Mouse (Mus musculus): Measurements from ENCODE around the gene Cdc14a. TPM values are rescaled to one million over a fixed set of nuclear protein-coding genes. Genes with fewer than 3 reads are reported as not detected.

Gene Cdc14a
- polyA plus RNA-seq, 1 experiment from 2014 or later, result 2.9 TPM

GRCm38 (mm10) chr3:116331811-116332464, 91.9 kb downstream of the Cdc14a start:
- H3K36me3 ChIP-seq (ENCODE audit: control insufficient read depth, insufficient read depth, low read length), result no peaks in the 10 kb centered on the region
- no peak overlapping the region for H3K4me2 ChIP-seq (ENCODE audit: low read length)
- H3K4me1 ChIP-seq (ENCODE audit: control insufficient read depth, insufficient read depth, low read depth, low read length), result peaks cover under 1% of the 10 kb centered on the region
- H3K27me3 ChIP-seq (replicated peaks; ENCODE audit: control insufficient read depth, insufficient read depth, low read length), result no peaks in the 10 kb centered on the region
- H3K27ac ChIP-seq (ENCODE audit: low read depth, low read length), result no peak overlapping the region
- no peak overlapping the region for H3K9ac ChIP-seq (ENCODE audit: low read depth, low read length)
- no peak overlapping the region for H3K4me3 ChIP-seq (ENCODE audit: low read length)
- H3K9me3 ChIP-seq (ENCODE audit: control insufficient read depth, low read length), result no peaks in the 10 kb centered on the region
- WGBS, result 42% methylated on average over 8 of the region's 8 CpGs
- ATAC-seq, result peak; percentile 87

- no peak for ATAC-seq
Observed at GRCm38 (mm10) chr3:116329976-116330375, 93.9 kb downstream of the Cdc14a start.

GRCm38 (mm10) chr3:116329023-116329762, 94.6 kb downstream of the Cdc14a start:
- Histone ChIP-seq H3K27ac (ENCODE audit: low read depth, low read length) (no peak overlapping the region), H3K9me3 (ENCODE audit: control insufficient read depth, low read length) (no peaks in the 10 kb centered on the region), H3K4me2 (ENCODE audit: low read length) (no peak overlapping the region), H3K4me3 (ENCODE audit: low read length) (no peak overlapping the region), H3K4me1 (ENCODE audit: control insufficient read depth, insufficient read depth, low read depth, low read length) (peaks cover 8% of the 10 kb centered on the region), H3K36me3 (ENCODE audit: control insufficient read depth, insufficient read depth, low read length) (no peaks in the 10 kb centered on the region), H3K9ac (ENCODE audit: low read depth, low read length) (no peak overlapping the region), H3K27me3 (replicated peaks; ENCODE audit: control insufficient read depth, insufficient read depth, low read length) (no peaks in the 10 kb centered on the region)
- ATAC-seq, result no peak
- WGBS, result 77% methylated on average over 18 of the region's 18 CpGs

More at GRCm38 (mm10) chr3:116329976-116330375, 93.9 kb downstream of the Cdc14a start:
- Histone ChIP-seq H3K9ac (ENCODE audit: low read depth, low read length) (no peak overlapping the region), H3K4me3 (ENCODE audit: low read length) (no peak overlapping the region), H3K9me3 (ENCODE audit: control insufficient read depth, low read length) (no peaks in the 10 kb centered on the region), H3K36me3 (ENCODE audit: control insufficient read depth, insufficient read depth, low read length) (no peaks in the 10 kb centered on the region), H3K4me1 (ENCODE audit: control insufficient read depth, insufficient read depth, low read depth, low read length) (peaks cover 4% of the 10 kb centered on the region), H3K27ac (ENCODE audit: low read depth, low read length) (no peak overlapping the region), H3K27me3 (replicated peaks; ENCODE audit: control insufficient read depth, insufficient read depth, low read length) (no peaks in the 10 kb centered on the region), H3K4me2 (ENCODE audit: low read length) (no peak overlapping the region)
- 76% methylated on average over 8 of the region's 8 CpGs for WGBS

GRCm38 (mm10) chr3:116327616-116328004, 96.2 kb downstream of the Cdc14a start:
- Histone ChIP-seq H3K27ac (ENCODE audit: low read depth, low read length) (no peak overlapping the region), H3K4me2 (ENCODE audit: low read length) (peak overlapping the region; percentile 84), H3K27me3 (replicated peaks; ENCODE audit: control insufficient read depth, insufficient read depth, low read length) (no peaks in the 10 kb centered on the region), H3K36me3 (ENCODE audit: control insufficient read depth, insufficient read depth, low read length) (no peaks in the 10 kb centered on the region), H3K4me1 (ENCODE audit: control insufficient read depth, insufficient read depth, low read depth, low read length) (peaks cover 8% of the 10 kb centered on the region), H3K4me3 (ENCODE audit: low read length) (no peak overlapping the region; the same call in 1 of the 2 replicates), H3K9ac (ENCODE audit: low read depth, low read length) (no peak overlapping the region), H3K9me3 (ENCODE audit: control insufficient read depth, low read length) (no peaks in the 10 kb centered on the region)
- WGBS, result 47% methylated on average over 10 of the region's 10 CpGs
- peak; percentile 48 for ATAC-seq

- peak; percentile 91 for ATAC-seq
- Histone ChIP-seq H3K27ac (ENCODE audit: low read depth, low read length) (no peak overlapping the region), H3K9ac (ENCODE audit: low read depth, low read length) (peak overlapping the region; percentile 66), H3K9me3 (ENCODE audit: control insufficient read depth, low read length) (no peaks in the 10 kb centered on the region), H3K27me3 (replicated peaks; ENCODE audit: control insufficient read depth, insufficient read depth, low read length) (no peaks in the 10 kb centered on the region), H3K4me3 (ENCODE audit: low read length) (peak overlapping the region; percentile 38), H3K4me1 (ENCODE audit: control insufficient read depth, insufficient read depth, low read depth, low read length) (peaks cover 8% of the 10 kb centered on the region), H3K36me3 (ENCODE audit: control insufficient read depth, insufficient read depth, low read length) (no peaks in the 10 kb centered on the region), H3K4me2 (ENCODE audit: low read length) (peak overlapping the region; percentile 84)
- 3% methylated on average over 23 of the region's 23 CpGs for WGBS
Observed at GRCm38 (mm10) chr3:116327001-116327615, 96.7 kb downstream of the Cdc14a start.

- WGBS, result 89% methylated on average over 2 of the region's 2 CpGs
- Histone ChIP-seq H3K27me3 (replicated peaks; ENCODE audit: control insufficient read depth, insufficient read depth, low read length) (no peaks in the 10 kb centered on the region), H3K36me3 (ENCODE audit: control insufficient read depth, insufficient read depth, low read length) (no peaks in the 10 kb centered on the region), H3K27ac (ENCODE audit: low read depth, low read length) (no peak overlapping the region), H3K4me3 (ENCODE audit: low read length) (no peak overlapping the region), H3K4me1 (ENCODE audit: control insufficient read depth, insufficient read depth, low read depth, low read length) (peaks cover 8% of the 10 kb centered on the region), H3K9ac (ENCODE audit: low read depth, low read length) (no peak overlapping the region), H3K9me3 (ENCODE audit: control insufficient read depth, low read length) (no peaks in the 10 kb centered on the region), H3K4me2 (ENCODE audit: low read length) (no peak overlapping the region)
- ATAC-seq, result no peak
Observed at GRCm38 (mm10) chr3:116325501-116325900, 98.3 kb downstream of the Cdc14a start.

- WGBS, result 93% methylated on average over 5 of the region's 5 CpGs
- H3K27me3 ChIP-seq (replicated peaks; ENCODE audit: control insufficient read depth, insufficient read depth, low read length), result no peaks in the 10 kb centered on the region
- H3K27ac ChIP-seq (ENCODE audit: low read depth, low read length), result no peak overlapping the region
- H3K36me3 ChIP-seq (ENCODE audit: control insufficient read depth, insufficient read depth, low read length), result no peaks in the 10 kb centered on the region
- peaks cover 2% of the 10 kb centered on the region for H3K4me1 ChIP-seq (ENCODE audit: control insufficient read depth, insufficient read depth, low read depth, low read length)
- no peak for ATAC-seq
- no peak overlapping the region for H3K4me3 ChIP-seq (ENCODE audit: low read length)
- H3K4me2 ChIP-seq (ENCODE audit: low read length), result no peak overlapping the region
- no peaks in the 10 kb centered on the region for H3K9me3 ChIP-seq (ENCODE audit: control insufficient read depth, low read length)
- H3K9ac ChIP-seq (ENCODE audit: low read depth, low read length), result no peak overlapping the region
Observed at GRCm38 (mm10) chr3:116319696-116320095, 104.1 kb downstream of the Cdc14a start.

GRCm38 (mm10) chr3:116311838-116312237, 112.0 kb downstream of the Cdc14a start:
- 78% methylated on average over 4 of the region's 4 CpGs for WGBS
- Histone ChIP-seq H3K9me3 (ENCODE audit: control insufficient read depth, low read length) (no peaks in the 10 kb centered on the region), H3K27me3 (replicated peaks; ENCODE audit: control insufficient read depth, insufficient read depth, low read length) (no peaks in the 10 kb centered on the region), H3K27ac (ENCODE audit: low read depth, low read length) (no peak overlapping the region), H3K36me3 (ENCODE audit: control insufficient read depth, insufficient read depth, low read length) (no peaks in the 10 kb centered on the region), H3K4me2 (ENCODE audit: low read length) (no peak overlapping the region), H3K4me3 (ENCODE audit: low read length) (no peak overlapping the region), H3K4me1 (ENCODE audit: control insufficient read depth, insufficient read depth, low read depth, low read length) (no peaks in the 10 kb centered on the region), H3K9ac (ENCODE audit: low read depth, low read length) (no peak overlapping the region)
- no peak for ATAC-seq

GRCm38 (mm10) chr3:116311173-116311572, 112.7 kb downstream of the Cdc14a start:
- Histone ChIP-seq H3K4me2 (ENCODE audit: low read length) (no peak overlapping the region), H3K4me3 (ENCODE audit: low read length) (no peak overlapping the region), H3K9me3 (ENCODE audit: control insufficient read depth, low read length) (no peaks in the 10 kb centered on the region), H3K27me3 (replicated peaks; ENCODE audit: control insufficient read depth, insufficient read depth, low read length) (no peaks in the 10 kb centered on the region), H3K9ac (ENCODE audit: low read depth, low read length) (no peak overlapping the region), H3K36me3 (ENCODE audit: control insufficient read depth, insufficient read depth, low read length) (no peaks in the 10 kb centered on the region), H3K27ac (ENCODE audit: low read depth, low read length) (no peak overlapping the region), H3K4me1 (ENCODE audit: control insufficient read depth, insufficient read depth, low read depth, low read length) (no peaks in the 10 kb centered on the region)
- WGBS, result 94% methylated on average over 2 of the region's 2 CpGs
- ATAC-seq, result no peak

Measured in hindbrain, embryonic 16.5 days (tissue).